Mouse (Mus musculus) thymus, adult 2 months (tissue): ENCODE results near the gene Ube2j1.

Experiments
- CTCF ChIP-seq: fragments of 200-500 bp; IDR thresholded peaks from 2 replicates; pipeline ENCODE4 v1.5.1; 2012; ENCODE audit warnings: mild to moderate bottlenecking, control low read depth, low read length, moderate library complexity, borderline replicate concordance; ENCODE audit not compliant: control insufficient read depth, poor library complexity, insufficient read depth; ENCODE audit errors: extremely low read depth
- POLR2A ChIP-seq: fragments of 200-500 bp; IDR thresholded peaks from 2 replicates; pipeline ENCODE4 v1.6.1; 2012; ENCODE audit warnings: mild to moderate bottlenecking, low read length, control low read depth, moderate library complexity; ENCODE audit not compliant: control insufficient read depth, poor library complexity, insufficient read depth; ENCODE audit errors: extremely low read depth

- TF ChIP-seq CTCF (no peak), POLR2A (no peak)
Measured at GRCm38 (mm10) chr4:33061158-33061557, 29.9 kb downstream of the Ube2j1 start.
